Mouse (Mus musculus): ENCODE data around the gene Slc11a1.

Slc11a1 gene

DNA sequence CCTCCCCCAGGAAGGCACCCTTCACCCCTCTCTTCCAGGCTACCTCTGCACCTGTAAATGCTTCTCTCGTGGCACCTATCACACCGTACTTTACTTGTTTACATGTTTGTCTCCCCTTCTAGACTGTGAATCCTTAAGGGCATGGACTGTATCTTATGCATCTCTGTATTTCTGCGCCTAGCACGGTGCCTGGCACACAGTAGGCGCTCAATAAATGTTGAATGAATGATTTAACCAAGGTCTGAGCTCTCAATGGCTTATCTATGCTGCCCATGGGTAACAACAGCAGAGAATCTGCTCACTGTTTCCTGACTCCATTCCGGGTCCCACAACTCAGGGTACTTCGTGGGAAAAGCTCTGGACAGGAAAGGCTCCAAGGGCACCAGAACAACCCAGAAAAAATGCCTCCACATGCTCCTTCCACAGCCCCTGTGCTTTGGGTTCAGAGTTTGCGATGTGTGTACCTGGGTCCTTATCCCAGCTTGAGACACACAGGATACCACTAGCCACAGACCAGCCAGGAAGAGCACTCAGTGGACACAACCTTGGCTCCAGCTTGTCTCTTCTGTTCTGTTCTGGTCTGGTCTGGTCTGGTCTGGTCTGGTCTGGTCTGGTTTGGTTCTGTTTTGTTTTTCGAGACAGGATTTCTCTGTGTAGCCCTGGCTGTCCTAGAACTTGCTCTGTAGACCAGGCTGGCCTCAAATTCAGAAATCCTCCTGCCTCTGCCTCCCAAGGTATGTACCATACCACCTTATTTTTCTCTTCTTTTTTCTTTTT is 21.4 kb upstream of the Slc11a1 start:
- no peak for DNase-seq (ENCODE audit: low read depth)

DNA sequence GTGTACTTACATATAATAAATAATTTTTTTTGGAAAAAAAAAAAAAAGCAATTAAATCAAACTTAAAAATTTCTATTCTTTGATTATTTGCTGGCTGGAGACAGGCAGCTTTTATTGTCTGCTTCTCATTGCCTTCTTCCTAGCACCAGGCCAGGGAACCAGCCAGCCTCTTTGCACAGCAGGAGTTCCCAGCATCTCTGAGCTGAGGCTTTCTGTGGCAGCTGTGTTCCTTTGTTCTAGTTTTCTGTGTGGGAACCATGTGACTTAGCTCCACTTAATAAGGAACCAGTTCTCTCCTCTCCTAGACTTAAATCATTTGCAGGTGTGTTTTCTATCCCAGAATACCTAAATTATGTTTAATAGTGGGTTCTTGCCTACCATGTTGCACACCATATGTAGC is 17.5 kb upstream of the Slc11a1 start:
- DNase-seq (ENCODE audit: low read depth), result no peak

DNA sequence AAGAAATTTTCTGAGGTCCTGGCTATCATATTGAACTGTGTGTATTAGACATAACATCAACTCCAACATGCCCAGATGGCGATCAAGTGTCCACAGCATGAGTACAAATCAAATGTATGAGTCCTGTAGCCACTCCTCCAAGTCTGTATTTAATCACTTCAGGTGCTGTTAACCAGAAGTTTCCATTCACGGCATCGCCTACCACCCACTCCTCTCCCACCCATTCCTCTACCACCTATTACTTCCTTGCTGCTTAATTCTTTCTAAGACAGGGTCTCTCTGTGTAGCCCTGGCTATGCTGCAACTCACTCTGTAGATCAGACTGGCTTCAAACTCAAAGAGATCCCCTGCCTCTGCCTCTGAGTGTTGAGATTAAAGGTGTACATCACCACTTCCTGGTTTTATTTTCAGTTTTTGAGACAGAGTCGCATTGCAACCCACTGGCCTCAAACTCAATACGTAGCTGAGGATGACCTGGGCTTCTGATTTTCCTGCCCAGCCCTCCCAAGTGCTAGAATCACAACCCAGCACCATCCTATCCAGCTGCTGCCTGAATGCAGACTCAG is 15.0 kb upstream of the Slc11a1 start:
- peak; percentile 23 for DNase-seq (ENCODE audit: low read depth)

DNA sequence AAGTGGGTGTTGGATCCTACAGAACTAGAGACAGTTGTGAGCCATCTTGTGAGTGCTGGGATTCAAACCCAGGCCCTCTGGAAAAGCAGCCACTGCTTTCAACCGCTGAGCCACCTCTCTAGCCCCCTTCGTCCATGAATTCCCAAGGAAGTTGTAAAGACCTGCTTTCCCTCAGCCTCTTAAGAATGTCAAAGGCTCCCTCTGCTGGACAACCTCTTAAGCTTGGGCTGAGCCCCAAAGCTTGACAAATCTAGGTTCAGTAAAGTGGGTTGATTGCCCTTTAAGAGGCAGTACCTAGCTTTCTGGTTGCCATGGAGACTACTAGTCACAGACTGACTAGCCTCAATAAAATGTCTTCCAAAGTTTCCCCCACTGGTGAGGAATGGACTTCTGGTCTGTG is 13.2 kb upstream of the Slc11a1 start, which contains the start of gene Catip:
TSS of gene Catip (plus strand) at position 297 of the 400 bp plus-strand sequence.
- peak; percentile 83 for DNase-seq (ENCODE audit: low read depth)

DNA sequence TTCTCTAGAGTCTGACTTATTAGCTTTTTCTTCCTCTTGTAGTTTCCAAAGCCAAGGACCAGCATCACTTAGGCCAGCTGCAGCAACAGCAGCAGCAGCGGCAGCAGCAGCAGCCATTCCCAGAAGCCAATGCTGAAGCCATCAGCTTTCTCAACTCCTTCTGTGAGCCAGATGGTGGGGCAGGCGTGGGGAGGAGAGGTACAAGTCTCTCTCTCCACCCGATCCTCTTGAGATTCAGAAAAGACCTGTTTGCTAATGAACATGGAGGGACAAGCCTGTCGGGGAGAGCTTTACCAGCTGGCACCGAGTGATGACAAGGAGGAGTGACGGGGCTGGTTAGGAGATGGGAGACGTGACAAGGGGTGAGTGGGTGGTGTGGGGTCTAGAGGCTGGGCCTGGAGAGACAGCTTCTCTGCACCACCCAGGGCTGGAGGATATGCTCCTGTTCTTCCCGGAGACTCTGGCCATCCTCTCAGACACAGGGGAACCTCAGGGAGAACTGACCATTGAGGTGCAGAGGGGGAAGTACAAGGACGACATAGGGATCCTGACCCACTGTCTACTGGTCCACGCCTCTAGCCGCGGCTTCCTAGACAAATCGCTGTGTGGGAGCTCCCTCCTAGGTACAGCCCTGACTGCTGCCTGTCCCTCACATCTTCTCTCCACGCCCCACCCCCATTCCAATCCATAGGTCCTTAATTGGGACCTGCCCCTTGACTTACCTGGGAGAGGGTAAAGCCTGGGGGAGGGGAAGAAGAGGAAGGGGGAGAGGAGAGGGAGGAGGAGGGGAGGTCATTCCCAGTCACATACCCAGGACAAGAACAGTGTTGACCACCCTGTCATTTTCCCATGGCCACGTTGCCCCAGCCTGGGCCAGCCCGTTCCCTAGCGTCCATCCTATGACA is 12.4 kb upstream of the Slc11a1 start:
- DNase-seq (ENCODE audit: low read depth), result no peak

DNA sequence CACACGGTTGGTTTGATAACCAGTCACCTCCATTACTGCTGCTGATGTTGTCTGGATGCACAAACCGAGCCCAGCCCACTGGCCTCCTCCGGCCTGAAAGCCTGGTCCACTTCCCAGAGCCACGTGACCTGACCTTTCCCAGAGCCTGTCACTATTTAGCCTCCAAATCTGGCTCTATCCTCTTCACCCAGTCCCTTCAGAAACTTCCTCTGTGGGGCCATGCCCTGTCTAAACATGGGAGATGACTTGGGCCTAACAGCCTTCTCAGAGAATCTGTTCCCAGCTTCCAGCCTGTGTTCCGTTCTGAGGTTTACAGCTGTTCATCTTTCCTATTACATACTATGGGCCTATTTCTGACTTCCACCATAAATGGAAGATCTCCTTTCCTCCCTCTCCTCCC is 11.6 kb upstream of the Slc11a1 start:
- no peak for DNase-seq (ENCODE audit: low read depth)

DNA sequence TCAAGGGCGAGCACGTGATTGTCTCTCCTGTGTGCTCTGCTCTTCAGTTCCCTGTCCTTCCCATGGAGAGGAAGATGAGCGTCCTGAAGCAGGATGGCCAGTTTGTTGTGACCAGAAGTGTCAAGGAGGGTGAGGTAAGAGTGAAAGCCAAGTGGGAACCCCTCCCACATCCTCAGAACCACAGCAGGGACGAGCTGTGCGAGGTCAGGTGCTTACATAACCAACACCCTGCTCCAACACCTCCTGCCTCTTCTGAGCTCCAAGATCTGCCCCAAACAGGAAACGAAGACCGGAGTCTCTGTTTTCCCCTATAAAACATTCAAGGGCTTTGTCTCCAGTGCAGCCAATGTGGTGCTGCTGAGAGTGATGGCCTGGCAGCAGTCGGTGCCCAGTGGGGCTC is 10.7 kb upstream of the Slc11a1 start:
- no peak for DNase-seq (ENCODE audit: low read depth)

DNA sequence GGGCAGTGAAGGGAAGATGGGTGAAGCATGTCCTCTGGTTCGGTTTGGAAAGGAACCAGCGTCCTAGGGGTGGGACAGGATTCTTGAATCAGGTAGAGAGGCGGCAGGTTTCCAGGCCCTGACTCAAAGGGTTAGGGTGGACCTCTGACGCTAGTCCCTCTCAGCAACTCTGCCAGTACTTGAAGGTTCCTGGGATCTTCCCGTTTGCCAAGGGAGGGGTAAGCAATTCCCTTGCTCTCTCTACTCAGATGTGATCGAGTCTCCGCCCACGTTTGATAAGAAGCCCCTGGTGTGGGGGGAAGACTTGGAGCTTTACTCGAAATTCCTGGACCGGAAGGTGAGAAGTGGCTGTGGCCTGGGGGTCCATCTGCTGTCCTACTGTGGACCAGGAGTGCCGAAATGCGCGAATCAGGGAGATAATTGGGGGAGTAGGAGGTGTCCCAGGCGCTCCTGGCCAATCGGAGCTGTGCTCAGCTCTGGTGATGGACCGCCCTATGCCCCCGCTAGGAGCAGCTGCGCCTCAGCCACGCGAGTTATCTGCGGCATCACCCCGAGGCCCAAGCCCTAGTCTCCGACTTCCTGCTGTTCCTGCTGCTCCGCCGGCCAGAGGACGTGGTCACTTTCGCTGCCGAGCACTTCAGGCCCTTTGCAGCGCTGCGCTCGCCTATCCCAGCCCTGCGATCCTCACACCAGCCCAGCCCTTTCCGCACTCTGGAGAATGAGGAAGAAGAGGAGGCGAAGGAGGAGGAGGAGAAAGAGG is 6.9 kb upstream of the Slc11a1 start:
- no peak for DNase-seq (ENCODE audit: low read depth)

DNA sequence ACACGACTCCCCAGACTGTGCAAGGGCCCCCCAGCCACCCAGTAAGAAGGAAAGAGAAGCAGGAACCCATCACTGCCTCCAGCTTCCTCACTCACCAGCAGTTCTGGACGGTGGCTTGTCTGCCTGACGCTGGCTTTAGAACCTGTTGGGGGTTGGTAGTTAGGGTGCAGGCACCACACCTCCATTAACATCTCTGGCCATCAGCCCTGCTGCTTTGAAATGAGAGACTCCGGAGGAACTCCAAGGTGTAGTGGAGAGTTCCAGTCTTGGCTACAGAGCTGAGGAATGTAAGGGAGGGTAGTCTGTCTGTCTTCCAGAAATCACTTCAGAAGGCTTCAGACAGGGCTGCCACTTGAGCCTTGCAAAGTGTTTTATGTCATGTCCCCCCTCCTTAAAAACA is 5.0 kb upstream of the Slc11a1 start:
- DNase-seq (ENCODE audit: low read depth), result no peak

DNA sequence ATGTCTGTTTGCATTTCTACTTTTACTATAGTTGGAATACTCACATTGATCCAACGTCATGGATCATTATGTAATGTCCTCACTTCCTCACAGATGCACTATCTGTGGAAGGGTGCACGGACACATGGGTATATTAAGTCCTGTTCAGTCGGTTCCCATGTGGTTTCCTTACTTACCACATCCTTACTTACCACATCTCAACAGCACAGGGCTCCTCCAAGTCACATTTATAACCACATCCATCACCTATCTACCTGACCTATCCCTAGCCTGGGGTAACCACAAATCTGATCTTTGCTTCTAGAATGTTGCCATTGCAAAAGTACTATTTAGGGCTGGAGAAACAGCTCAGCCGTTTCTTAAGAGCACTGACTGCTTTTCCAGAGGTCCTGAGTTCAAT is 1.6 kb upstream of the Slc11a1 start:
- DNase-seq (ENCODE audit: low read depth), result no peak

DNA sequence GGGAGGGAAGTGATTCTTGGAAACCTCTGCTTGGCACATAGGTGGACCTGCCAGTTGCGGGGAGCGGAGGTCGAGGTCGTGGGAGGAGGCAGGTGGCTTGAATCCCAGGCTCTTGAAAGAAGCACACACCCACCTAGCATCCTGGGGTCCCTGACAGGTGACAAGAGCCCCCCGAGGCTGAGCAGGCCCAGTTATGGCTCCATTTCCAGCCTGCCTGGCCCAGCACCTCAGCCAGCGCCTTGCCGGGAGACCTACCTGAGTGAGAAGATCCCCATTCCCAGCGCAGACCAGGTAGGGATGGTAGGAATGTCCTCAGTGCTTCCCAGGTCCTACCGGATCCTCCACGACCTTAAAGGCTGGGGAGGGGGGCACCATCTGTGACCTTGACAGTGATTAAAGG is 566 bp downstream of the Slc11a1 start:
- no peak for DNase-seq (ENCODE audit: low read depth)

DNA sequence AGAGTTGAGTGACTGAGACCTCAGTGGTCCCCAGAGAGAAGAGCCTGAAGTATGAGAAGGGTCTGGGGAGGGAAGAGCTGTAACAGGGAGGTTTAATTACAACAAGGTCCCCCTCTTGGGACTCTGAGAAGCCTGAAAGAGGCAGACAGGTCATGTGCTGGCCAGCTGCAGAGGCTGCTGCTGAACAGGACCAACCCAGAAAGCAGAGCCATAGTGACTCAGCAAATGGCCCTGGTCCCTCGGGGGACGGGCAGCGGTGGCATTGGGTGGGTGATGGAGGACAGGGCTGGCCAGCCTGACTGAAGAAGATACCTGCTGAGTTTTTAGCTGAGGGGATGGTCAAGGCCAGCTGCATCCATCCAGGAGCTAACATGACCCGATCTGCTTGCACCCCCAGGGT is 1.4 kb downstream of the Slc11a1 start:
- no peak for DNase-seq (ENCODE audit: low read depth)

DNA sequence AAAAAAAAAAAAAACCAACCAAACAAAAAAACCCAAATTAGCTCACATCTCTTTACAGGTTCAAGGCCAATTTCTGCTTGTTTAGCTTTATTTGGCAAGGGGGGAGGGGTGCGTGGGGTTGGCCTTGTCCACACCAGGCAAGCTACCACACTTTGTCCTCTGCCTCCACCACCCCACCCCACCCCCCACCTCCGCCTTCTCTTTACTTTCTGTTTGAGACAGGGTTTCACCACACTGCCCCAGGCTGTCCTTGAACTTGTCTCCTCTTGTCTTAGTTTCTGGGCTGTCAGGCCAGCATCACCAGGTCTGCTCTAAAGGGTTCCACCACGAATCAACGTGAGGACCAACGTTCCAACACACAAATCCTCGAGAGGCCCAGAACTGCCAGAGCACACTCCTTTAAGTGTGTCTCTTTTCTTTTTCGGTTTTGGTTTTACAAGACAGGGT is 4.1 kb downstream of the Slc11a1 start:
- DNase-seq (ENCODE audit: low read depth), result no peak

DNA sequence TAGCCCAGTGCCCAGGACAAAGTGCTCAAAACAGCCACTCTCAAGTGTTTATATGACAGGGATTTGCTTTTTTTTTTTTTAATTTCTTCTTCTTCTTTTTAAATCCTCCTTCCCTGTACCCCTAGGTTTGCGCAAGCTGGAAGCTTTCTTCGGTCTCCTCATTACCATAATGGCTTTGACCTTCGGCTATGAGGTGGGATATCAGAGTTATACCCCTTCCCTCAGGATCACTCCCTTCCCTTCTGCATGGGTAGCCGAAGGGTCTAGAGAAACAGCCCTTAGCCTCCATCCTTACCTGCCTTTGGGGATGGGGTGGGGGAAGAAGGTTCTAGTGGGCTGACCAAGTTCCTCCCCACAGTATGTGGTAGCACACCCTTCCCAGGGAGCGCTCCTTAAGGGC is 5.5 kb downstream of the Slc11a1 start:
- no peak for DNase-seq (ENCODE audit: low read depth)

DNA sequence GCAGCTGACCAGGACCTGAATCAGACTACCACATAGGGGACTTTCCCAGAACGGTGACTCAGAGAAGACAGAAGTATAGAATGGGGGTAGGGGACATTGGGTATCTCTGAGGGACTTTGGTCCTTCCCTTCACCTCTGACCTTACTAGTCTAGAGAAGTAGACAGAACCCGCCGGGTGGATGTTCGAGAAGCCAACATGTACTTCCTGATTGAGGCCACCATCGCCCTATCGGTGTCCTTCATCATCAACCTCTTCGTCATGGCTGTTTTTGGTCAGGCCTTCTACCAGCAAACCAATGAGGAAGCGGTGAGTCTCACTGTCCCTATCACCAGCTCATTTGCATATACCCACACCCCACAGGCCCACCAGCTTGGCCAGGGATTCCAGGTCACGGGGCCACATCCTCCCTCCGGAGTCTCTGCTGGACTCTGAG is 6.6 kb downstream of the Slc11a1 start:
- no peak for DNase-seq (ENCODE audit: low read depth)

DNA sequence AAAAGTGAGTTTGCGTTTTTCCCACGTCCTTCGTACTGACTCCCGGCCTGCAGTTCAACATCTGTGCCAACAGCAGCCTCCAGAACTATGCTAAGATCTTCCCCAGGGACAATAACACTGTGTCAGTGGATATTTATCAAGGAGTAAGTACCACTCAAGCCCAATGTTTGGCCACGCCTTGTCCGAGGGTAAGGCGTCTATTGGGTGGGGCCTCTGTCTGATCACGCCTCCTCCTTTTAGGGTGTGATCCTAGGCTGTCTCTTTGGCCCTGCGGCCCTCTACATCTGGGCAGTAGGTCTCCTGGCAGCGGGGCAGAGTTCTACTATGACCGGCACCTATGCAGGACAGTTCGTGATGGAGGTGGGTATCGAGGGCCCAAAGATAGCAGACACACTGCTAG is 8.4 kb downstream of the Slc11a1 start:
- no peak for DNase-seq (ENCODE audit: low read depth)

DNA sequence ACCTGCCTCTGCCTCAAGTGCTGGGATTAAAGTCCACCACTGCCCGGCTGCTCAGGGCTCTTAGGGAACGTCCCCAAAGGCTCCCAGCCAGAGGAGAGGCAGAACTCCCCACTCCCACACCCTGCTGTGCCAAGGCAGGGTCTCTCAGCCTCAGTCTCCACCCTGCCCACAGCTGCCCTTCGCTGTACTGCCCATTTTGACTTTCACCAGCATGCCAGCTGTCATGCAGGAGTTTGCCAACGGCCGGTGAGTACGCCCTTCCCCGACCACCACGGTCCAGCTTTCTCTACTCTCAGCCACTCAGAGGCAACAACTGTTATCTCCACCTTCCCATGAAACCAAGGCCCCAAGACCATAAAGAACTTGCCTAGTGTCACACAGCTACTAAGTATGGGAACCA is 9.5 kb downstream of the Slc11a1 start:
- DNase-seq (ENCODE audit: low read depth), result no peak

DNA sequence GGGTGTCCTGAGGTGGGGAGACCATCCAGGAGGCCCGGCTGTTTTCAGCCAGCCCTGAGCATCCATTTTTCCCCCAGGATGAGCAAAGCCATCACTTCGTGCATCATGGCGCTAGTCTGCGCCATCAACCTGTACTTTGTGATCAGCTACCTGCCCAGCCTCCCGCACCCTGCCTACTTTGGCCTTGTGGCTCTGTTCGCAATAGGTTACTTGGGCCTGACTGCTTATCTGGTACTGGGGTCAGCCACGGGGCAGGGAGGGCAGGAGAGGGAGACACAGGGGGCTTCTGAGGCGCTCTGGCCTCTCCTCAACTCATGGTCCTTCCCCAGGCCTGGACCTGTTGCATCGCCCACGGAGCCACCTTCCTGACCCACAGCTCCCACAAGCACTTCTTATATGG is 10.1 kb downstream of the Slc11a1 start:
- no peak for DNase-seq (ENCODE audit: low read depth)

DNA sequence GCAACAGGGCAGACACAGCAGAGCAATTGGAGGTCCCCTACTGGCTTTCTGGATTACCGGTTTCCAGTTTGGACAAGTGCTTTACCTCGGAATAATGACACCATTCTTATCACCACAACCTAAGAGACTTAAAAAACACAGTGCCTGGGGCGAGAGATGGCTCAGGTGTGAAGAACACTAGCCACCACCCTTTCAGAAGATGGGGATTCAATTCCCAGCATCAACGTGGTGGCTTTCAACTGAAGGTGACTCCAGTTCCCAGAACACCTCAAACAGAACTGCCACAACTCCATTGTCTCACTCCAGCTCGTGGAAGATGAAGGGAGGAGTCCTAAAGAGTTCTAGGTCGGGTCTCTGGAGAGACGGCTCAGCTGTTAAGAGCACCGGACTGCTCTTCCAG is 10.5 kb downstream of the Slc11a1 start:
- DNase-seq (ENCODE audit: low read depth), result no peak

DNA sequence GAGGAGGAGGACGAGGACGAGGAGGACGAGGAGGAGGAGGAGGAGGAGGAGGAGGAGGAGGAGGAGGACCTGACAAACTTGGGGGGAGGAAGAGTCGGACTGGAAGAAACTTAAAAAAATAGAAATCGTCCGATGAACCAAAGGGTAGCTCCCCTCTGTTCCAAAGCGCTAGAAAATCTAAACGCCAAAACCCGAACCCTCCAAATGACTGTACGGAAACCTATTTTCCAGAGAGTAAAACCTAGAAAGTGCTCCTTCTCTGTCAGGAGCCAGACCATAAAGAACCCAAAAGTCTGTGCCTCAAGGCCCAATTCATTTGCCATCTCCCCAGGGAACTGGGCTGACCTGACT is 11.3 kb downstream of the Slc11a1 start:
- no peak for DNase-seq (ENCODE audit: low read depth)

DNA sequence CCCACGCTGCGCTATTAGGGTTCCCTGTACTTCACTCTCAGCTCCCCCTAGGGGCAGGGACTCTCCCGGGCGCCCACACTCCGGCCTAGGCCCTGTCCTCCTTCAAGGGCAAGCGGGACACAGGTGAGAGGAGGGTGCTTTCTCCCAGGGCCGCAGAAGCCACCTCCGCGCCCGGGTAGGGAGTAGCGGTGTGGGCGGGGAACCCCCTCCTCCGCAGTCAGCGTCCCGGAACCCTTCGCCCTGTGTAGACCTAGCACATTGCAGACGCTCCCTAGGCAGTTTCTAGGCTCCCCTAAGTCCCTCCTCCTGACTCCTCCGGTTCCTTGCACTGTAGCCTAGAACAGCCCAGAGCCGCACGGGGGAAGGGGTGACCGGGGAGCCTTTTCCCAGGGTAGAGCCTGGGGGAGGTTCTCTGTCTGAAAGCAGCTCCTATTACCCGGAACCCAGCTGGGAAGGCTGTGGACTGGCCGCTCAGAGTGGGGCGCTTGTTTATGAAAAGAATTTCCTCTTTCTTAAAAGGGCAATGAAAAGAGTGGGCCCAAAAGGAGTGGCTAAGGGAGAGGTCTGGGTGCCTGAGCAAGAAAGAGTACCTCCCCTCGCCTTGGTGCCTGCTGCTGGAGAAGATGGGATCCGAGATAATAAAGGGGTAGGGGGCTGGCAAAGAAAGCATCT is 11.9 kb downstream of the Slc11a1 start:
- DNase-seq (ENCODE audit: low read depth), result peak; percentile 95
